Mouse (Mus musculus) CH12.LX (cell line): ENCODE measurements around the gene Miox. TPM values are rescaled to one million over a fixed set of nuclear protein-coding genes. Genes with fewer than 3 reads are reported as not detected.

ENCODE experiments used
- DNase-seq: peaks from one replicate; pipeline ENCODE4 v3.0.0-alpha.2; 2013; ENCODE audit errors: extremely low read depth
- H3K27ac ChIP-seq: 2 replicates; pipeline ENCODE4 v1.5.1; 2012; ENCODE audit warnings: low read depth, mild to moderate bottlenecking, control low read depth, moderate library complexity; ENCODE audit not compliant: insufficient read depth
- H3K27me3 ChIP-seq: replicated peaks from 2 replicates; pipeline ENCODE3; 2012; ENCODE audit warnings: inconsistent platforms
- H3K36me3 ChIP-seq, 2 experiments: replicated peaks in 1 of 2; 2 replicates each; pipeline versions ENCODE3 to v1.6.1; 2012; ENCODE audit warnings: inconsistent platforms in 1 of 2, low read length in 1 of 2, mild to moderate bottlenecking in 1 of 2, mixed read lengths in 1 of 2, moderate library complexity in 1 of 2; ENCODE audit not compliant: control insufficient read depth in 1 of 2, insufficient read depth in 1 of 2
- H3K4me1 ChIP-seq, 2 experiments: 2 replicates each; pipeline ENCODE4 v1.6.1; 2012; ENCODE audit warnings: inconsistent platforms in 1 of 2, moderate library complexity in 1 of 2; ENCODE audit not compliant: insufficient read depth in 2 of 2, control insufficient read depth in 1 of 2
- H3K4me2 ChIP-seq: 2 replicates; pipeline ENCODE4 v1.6.1; 2012; ENCODE audit warnings: low read depth, mild to moderate bottlenecking, control low read depth; ENCODE audit not compliant: poor library complexity, insufficient read depth, severe bottlenecking
- H3K4me3 ChIP-seq, 3 experiments: fragments of 150-350 bp in 1 of 3; sonication (generic) in 1 of 3; replicated peaks in 1 of 3; 2 replicates each; pipeline versions ENCODE3 to v1.5.1; 2011 to 2012; ENCODE audit warnings: low read depth in 2 of 3, low read length in 2 of 3, mild to moderate bottlenecking in 2 of 3, moderate library complexity in 2 of 3, control low read depth in 1 of 3, improper control_type of control experiment in 1 of 3, inconsistent platforms in 1 of 3, mixed read lengths in 1 of 3; ENCODE audit not compliant: poor library complexity in 1 of 3
- H3K79me2 ChIP-seq: replicated peaks from 2 replicates; pipeline ENCODE4 v1.6.1; 2012; ENCODE audit warnings: mild to moderate bottlenecking, moderate library complexity; ENCODE audit not compliant: control insufficient read depth, poor library complexity, insufficient read depth, severe bottlenecking; ENCODE audit errors: extremely low read depth
- H3K9ac ChIP-seq: 2 replicates; pipeline ENCODE4 v1.6.1; 2012; ENCODE audit warnings: low read depth, mild to moderate bottlenecking, control low read depth, moderate library complexity; ENCODE audit not compliant: insufficient read depth
- H3K9me3 ChIP-seq: replicated peaks from 2 replicates; pipeline ENCODE3; 2012; ENCODE audit warnings: low read length, inconsistent platforms, mixed read lengths
- BHLHE40 ChIP-seq: IDR thresholded peaks from 2 replicates; pipeline ENCODE4 v1.6.1; 2011; ENCODE audit warnings: mild to moderate bottlenecking, low read depth, low read length, improper control_type of control experiment
- E2F4 ChIP-seq: IDR thresholded peaks from 2 replicates; pipeline ENCODE4 v1.6.1; 2011; ENCODE audit warnings: low read depth, low read length, improper control_type of control experiment; ENCODE audit not compliant: insufficient replicate concordance
- ETS1 ChIP-seq: conservative IDR thresholded peaks from 2 replicates; pipeline ENCODE4 v1.6.1; 2012; ENCODE audit warnings: low read depth, mild to moderate bottlenecking, inconsistent platforms, low read length, improper control_type of control experiment, moderate library complexity
- GABPA ChIP-seq: IDR thresholded peaks from 2 replicates; pipeline ENCODE4 v1.6.1; 2012; ENCODE audit warnings: low read depth, low read length, improper control_type of control experiment, inconsistent platforms; ENCODE audit not compliant: insufficient replicate concordance
- HCFC1 ChIP-seq: IDR thresholded peaks from 2 replicates; pipeline ENCODE4 v1.6.1; 2012; ENCODE audit warnings: low read depth, mild to moderate bottlenecking, inconsistent platforms, low read length, improper control_type of control experiment
- JUND ChIP-seq: conservative IDR thresholded peaks from 2 replicates; pipeline ENCODE4 v1.6.1; 2011; ENCODE audit warnings: low read depth, low read length, improper control_type of control experiment
- MAX ChIP-seq: IDR thresholded peaks from 2 replicates; pipeline ENCODE4 v1.6.1; 2011; ENCODE audit warnings: low read length, improper control_type of control experiment
- MAZ ChIP-seq: IDR thresholded peaks from 2 replicates; pipeline ENCODE4 v1.6.1; 2012; ENCODE audit warnings: low read depth, mild to moderate bottlenecking, inconsistent platforms, low read length, improper control_type of control experiment, moderate library complexity
- MEF2A ChIP-seq: IDR thresholded peaks from 2 replicates; pipeline ENCODE4 v1.6.1; 2014; ENCODE audit warnings: low read depth, mild to moderate bottlenecking, inconsistent platforms, low read length, improper control_type of control experiment, borderline replicate concordance
- MXI1 ChIP-seq: IDR thresholded peaks from 2 replicates; pipeline ENCODE4 v1.6.1; 2011; ENCODE audit warnings: mild to moderate bottlenecking, low read depth, low read length, improper control_type of control experiment
- MYC ChIP-seq: IDR thresholded peaks from 2 replicates; pipeline ENCODE4 v1.6.1; 2011; ENCODE audit warnings: low read depth, mild to moderate bottlenecking, improper control_type of control experiment, low read length
- NRF1 ChIP-seq: IDR thresholded peaks from 2 replicates; pipeline ENCODE4 v1.6.1; 2014; ENCODE audit warnings: low read depth, mild to moderate bottlenecking, inconsistent platforms, low read length, improper control_type of control experiment, moderate library complexity
- POLR2A ChIP-seq: IDR thresholded peaks from 2 replicates; pipeline ENCODE4 v1.6.1; 2011; ENCODE audit warnings: low read depth, mild to moderate bottlenecking, improper control_type of control experiment, low read length
- RAD21 ChIP-seq: IDR thresholded peaks from 2 replicates; pipeline ENCODE4 v1.6.1; 2011; ENCODE audit warnings: low read depth, mild to moderate bottlenecking, low read length, improper control_type of control experiment, moderate library complexity
- SIN3A ChIP-seq: IDR thresholded peaks from 2 replicates; pipeline ENCODE4 v1.6.1; 2012; ENCODE audit warnings: low read length, improper control_type of control experiment, inconsistent platforms
- SMC3 ChIP-seq: IDR thresholded peaks from 2 replicates; pipeline ENCODE4 v1.6.1; 2011; ENCODE audit warnings: low read depth, low read length, improper control_type of control experiment
- UBTF ChIP-seq: IDR thresholded peaks from 2 replicates; pipeline ENCODE4 v1.6.1; 2012; ENCODE audit warnings: low read depth, mild to moderate bottlenecking, inconsistent platforms, low read length, improper control_type of control experiment, moderate library complexity
- USF1 ChIP-seq: IDR thresholded peaks from 2 replicates; pipeline ENCODE4 v1.6.1; 2014; ENCODE audit warnings: low read depth, mild to moderate bottlenecking, inconsistent platforms, low read length, improper control_type of control experiment
- ZMIZ1 ChIP-seq: IDR thresholded peaks from 2 replicates; pipeline ENCODE4 v1.6.1; 2012; ENCODE audit warnings: low read depth, mild to moderate bottlenecking, inconsistent platforms, low read length, improper control_type of control experiment
- ZNF384 ChIP-seq: IDR thresholded peaks from 2 replicates; pipeline ENCODE4 v1.6.1; 2012; ENCODE audit warnings: low read depth, low read length, improper control_type of control experiment, inconsistent platforms
- dilution Hi-C: fragments of 300-500 bp; cut with MboI; formaldehyde crosslinking; loops from 2 replicates; pipeline ENCODE4 v1.14.3; 2020; ENCODE audit warnings: low sequenced_read_pairs; ENCODE audit not compliant: extremely low pct_unique_long_range_greater_than_20kb, extremely low pct_ligation_motif_present
- in situ Hi-C: fragments of 300-500 bp; cut with MboI; formaldehyde crosslinking; loops from 3 replicates; pipeline ENCODE4 v1.14.3; 2019; ENCODE audit warnings: low sequenced_read_pairs, low pct_ligation_motif_present, low pct_unique_long_range_greater_than_20kb, mixed read lengths
- polyA plus RNA-seq: library from polyadenylated mRNA; unstranded; fragments of >175 nt; gene quantifications from 2 replicates; pipeline ENCODE4 v1.2.1, GENCODE M21; 2012; ENCODE audit warnings: low read depth; ENCODE audit not compliant: insufficient read length
- total RNA-seq, 2 experiments: library from RNA; depleted of rRNA; stranded (reverse); fragments of 300-350 nt in 1 of 2; fragments of >200 nt in 1 of 2; gene quantifications; 2 replicates each; pipeline ENCODE4 v1.2.3; 2012 to 2014

Miox gene
- total and polyA plus RNA-seq, 3 experiments, result not detected

DNA sequence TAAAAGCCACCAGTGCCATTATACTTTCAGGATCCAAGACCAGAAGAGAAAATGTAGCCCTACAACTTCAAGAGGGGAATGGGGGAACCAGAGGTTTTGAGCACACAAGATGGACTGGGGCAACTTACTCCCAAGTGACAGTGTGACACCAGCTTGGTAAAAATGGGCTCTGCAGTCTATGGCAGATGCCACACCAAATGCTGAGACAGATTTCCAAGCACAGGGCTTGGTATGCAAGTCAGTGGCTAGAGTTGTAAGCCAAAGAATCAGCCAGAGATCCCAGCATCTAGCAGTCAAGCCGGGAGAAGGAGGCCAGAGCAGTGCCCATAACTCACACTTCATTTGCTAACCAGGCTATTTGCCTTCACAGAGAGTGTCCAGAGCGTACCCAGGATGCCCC is 36.5 kb upstream of the Miox start:
- dilution Hi-C loops, result no loop called here
- in situ Hi-C loops, result no loop called here
- Histone ChIP-seq H3K9ac (no peak overlapping the region), H3K27ac (no peak overlapping the region), H3K9me3 (no peaks in the 10 kb centered on the region), H3K79me2 (no peaks in the 10 kb centered on the region), H3K4me2 (no peak overlapping the region), H3K27me3 (no peaks in the 10 kb centered on the region), H3K4me1 (no peaks in the 10 kb centered on the region), H3K4me3 (no peak overlapping the region), H3K36me3 (peaks cover 67 to 91% of the 10 kb centered on the region in 2 experiments)
- TF ChIP-seq JUND (no peak), SMC3 (no peak), GABPA (no peak), BHLHE40 (no peak), HCFC1 (no peak), ZMIZ1 (no peak), USF1 (no peak), RAD21 (no peak), MEF2A (no peak), UBTF (no peak), E2F4 (no peak), MAX (no peak), MAZ (no peak), MYC (no peak), POLR2A (no peak), SIN3A (no peak), NRF1 (no peak), ZNF384 (no peak)
- no peak for DNase-seq

DNA sequence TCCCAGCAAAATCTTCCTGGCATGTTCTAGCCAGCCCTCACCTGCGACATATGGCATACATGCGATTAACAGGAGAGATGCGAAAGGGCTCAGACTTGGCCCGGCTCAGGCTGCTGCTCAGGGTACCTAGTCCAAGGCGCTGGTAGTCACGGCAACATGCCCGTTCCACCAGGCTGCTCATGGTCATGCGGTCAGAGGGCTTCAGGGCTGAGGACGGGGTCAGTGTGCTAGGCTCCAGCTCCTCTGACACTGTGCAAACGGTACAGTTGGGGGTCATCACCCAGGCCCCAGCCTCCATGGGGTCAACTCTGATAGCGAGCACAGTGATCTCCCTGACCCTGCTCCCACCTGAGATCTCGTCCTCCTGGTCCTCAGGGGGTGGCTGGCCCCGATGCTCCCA is 34.0 kb upstream of the Miox start:
- H3K27ac ChIP-seq, result no peak overlapping the region
- no peaks in the 10 kb centered on the region for H3K9me3 ChIP-seq
- H3K79me2 ChIP-seq, result no peaks in the 10 kb centered on the region
- in situ Hi-C loops (no loop called here), dilution Hi-C loops (no loop called here)
- no peak overlapping the region for H3K4me2 ChIP-seq
- H3K9ac ChIP-seq, result no peak overlapping the region
- DNase-seq, result no peak
- no peaks in the 10 kb centered on the region for H3K4me1 ChIP-seq
- TF ChIP-seq ETS1 (no peak), MXI1 (no peak), UBTF (no peak)
- TF ChIP-seq, all 38 proteins: peak for 0
- Histone ChIP-seq H3K36me3 (peaks cover 63 to 91% of the 10 kb centered on the region in 2 experiments), H3K27me3 (no peaks in the 10 kb centered on the region), H3K4me3 (no peak overlapping the region)
